Mouse (Mus musculus) cerebellum, adult 9-11 months (tissue): ENCODE measurements around the gene Fcgrt.

Experiments used
- DNase-seq: peaks from one replicate; pipeline ENCODE4 v3.0.0; 2022

The Fcgrt gene

DNA sequence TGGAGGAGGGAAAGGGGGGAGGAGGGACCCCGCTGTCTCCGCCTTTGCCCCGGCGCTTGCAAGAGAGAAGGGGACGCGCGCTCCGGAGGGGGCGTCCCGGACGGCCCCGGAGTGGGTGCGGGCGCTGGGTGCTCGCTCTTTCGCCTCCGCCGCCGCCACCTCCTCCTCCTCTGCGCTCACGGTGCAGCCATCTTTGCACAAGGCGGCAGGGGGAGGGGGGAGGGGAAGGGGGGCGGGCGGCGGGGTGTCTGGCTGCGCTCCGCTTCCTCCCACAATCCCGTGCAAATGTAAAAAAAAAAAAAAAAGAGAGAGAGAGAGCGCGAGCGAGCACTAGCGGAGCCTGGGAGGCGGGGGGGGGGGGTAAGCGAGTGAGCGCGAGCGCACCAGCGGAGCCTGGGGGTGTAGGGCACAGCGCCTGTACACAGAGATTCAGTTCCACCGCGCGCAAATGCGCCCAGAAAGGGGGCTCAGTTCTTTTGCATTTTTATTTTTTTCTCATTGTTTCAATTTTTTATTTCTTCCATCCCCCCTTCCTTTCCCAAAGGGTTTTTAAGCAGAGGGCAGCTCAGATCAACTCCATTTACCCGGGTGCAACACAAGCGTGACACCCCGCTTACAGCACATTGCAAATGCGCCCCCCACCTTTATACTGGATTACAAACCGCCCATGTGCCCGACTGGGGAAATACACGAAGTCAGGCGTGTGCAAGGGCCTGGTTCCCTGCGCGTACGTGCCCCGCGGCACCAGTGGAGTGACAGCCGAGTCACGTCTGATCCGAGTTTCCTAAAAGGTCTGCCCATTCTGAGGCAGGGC lies 50.3 kb downstream of the Fcgrt start:
- DNase-seq, result peak; percentile 87

DNA sequence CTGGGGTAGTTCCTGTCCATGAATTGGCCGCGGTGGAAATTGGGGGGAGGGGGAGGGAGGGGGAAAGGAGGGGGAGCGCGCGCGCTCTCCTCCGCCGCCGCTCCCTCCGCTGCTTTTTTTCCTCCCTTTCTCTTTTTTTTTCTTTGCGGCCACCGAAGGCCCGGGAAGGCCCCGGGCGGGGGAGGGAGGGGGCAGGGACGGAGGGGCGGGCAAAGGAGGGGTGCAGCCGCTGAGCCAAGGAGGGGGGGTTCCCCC lies 50.9 kb downstream of the Fcgrt start, which contains the start of gene Prr12:
Gene Prr12, minus strand, starts transcription at position 20 of the 255 bp plus-strand sequence.
- DNase-seq, result no peak

DNA sequence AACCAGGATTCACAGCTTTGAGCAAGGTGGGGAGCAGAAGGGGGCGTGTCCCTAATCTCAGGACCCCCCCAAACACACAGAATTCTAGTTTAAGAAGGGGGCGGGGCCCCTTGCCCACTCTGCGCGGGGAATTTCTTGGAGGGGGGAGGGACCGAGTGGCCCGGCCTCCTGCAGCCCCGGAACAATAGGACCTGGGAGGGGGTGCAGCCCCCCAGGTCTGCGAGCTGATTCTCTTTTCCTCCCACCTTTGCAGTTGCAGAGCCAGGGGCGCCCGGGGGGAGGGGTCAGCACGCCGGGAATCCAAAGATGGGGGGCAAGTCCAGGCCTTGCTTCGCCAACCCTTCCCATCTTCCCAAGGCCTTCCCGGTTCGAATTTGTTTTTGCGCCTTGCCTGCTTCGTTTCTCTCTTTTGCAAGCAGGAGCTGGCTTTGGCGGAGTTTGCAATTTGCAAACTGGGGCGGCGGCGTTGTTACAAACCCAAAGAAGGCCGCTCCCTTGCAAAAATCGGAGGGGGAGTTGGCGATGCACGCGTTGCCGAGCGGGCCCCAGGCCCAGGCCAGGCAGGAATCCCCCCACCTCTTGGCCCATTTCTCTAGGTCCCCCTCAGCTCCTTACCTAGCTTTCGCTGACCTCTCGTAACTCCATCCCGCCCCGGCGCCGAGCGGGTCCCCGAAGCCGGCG lies 51.3 kb downstream of the Fcgrt start:
- DNase-seq, result peak; percentile 84

DNA sequence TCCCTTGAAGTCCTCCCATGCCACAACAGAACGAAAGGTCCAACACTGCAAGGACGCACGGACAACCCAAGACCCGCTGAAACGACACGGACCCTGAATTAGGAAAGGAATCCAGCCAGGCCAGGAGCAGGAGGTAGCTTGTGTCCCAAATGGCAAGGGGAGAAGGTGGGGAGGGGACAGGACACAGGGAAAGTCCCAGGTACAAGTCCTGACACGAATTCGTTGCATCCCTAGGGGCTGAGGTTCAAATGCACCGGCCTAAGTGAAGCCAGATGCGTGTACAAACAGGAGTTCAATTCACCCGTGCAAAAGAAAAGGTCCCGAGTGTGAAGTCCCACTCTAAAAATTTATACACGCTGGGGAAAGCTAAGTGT lies 52.1 kb downstream of the Fcgrt start:
- peak; percentile 64 for DNase-seq

DNA sequence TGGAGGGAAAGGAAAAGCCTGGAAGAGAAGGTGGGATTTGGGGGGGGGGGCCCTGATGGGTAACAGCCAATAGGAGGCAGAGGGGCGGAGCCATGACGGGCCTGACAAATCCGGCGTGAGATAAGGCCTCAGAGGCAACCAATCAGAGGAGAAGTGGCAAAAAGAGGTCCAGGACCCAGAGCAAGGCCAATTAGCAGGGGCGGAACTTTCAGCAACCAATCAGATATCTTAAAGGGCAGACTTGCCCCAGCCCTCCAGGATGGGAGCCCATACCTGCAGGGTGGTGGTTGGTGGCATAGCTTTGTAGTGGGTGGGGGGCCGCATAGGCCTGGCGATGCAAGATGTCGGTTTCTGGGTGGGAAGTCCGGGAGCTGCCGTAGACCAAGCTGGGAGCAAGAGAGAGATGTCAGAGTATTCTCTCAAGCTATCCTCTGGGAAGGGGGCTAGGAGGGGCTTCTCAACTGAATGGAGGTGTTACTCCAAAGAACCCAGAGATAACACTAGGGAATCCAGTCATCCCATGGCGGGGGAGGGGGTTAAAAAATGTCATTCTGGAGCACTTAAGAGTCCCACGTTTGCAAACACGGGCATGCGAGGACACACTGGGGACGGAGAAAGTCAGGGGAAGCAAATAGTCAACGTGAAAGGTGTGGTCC lies 52.6 kb downstream of the Fcgrt start:
- peak; percentile 88 for DNase-seq

DNA sequence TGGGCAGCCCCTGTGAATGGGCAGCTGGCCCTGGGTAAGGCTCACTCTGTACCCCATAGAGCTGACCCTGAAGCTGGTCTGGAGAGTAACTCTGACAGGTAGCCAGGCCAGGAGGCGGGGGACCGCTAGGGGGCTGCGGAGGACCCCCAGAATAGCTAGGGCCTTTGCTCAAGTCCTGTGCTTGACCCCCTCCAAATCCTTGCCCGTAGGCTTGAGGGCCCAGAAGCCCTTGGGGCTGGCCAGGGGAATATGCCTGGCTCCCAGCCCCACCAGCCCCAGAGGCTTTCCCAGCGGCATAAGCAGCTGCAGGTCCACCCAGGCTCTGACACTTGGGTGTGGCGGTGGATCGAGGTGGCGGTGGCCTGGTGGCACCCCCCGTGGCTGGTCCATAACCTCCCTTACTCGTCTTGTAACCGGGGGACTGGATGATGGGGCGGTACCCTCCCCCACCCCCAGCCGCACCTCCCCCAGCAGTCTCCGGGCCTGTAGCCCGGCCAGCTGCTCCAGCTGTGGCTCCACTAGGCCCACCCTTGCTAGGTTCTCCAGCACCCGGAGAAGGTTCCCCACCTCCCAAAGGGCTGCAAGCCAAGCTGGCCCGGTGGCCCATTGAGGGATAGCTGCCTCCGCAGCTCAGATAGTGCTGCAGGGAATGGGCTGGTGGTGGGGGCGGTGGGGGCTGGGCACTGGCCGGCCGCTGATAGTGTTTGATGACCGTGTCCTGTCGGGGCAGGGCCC lies 54.6 kb downstream of the Fcgrt start:
- DNase-seq, result peak; percentile 61

DNA sequence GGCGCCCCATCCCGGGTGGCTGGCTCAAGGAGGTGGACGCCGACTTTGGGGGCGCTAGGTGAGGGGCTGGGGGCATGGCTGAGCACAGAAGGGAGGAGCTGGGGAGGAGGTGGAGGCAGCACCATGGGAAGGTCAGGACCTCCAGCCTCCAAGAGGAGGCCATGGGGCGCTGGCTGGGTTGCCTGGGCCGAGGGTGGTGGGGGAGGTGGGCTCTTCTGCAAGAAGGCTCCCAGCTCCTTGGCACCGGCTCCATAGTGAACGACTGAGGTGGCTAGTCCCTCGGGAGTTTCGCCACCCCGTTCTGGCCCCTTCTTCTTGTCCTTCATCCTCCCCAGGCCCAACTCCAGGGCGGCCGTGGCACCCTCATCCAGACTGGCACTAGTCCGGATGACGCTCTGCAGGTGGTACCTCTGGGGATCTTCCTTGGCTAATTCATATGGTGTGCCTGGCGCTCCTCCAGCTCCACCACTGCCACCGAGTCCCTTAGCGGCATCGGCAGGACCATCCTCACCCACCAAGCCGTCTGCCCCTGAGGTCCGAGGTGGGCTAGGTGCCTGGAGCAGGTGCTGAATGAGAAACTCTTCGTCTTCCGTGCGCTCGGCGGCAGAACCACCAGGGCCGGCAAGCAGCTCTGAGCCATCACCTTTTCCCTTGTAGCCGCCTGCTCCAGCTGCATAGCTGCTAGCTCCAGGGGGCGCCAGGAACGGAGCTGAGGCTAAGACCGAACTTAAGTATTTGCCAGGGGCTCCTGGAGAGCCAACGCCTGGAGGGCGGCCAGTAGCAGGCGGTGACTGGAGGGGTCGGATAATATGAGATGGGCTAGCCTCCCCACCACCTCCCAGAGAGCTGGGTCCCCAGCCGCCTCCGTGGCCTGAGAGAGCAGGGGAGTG lies 55.4 kb downstream of the Fcgrt start:
- DNase-seq, result peak; percentile 61

DNA sequence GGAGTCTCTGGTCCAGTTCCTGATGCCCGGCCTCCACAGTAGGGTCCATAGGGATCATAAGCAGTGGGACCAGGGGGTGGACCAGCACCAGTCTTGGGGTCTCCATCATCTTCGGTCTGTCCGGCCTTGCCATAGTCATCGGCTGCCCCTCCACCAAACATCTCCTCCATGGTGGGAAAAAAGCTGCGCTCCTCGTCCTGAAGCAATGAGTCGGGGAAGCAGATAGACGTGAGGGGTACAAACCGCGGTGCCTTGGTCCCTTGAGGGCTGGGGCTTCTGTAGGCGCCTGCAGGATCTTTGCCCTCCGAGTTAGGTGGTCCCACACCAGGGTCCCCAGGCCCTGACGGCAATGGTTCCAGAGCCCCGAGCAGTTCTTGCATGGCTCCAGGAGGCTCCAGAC lies 56.2 kb downstream of the Fcgrt start:
- DNase-seq, result peak; percentile 37

DNA sequence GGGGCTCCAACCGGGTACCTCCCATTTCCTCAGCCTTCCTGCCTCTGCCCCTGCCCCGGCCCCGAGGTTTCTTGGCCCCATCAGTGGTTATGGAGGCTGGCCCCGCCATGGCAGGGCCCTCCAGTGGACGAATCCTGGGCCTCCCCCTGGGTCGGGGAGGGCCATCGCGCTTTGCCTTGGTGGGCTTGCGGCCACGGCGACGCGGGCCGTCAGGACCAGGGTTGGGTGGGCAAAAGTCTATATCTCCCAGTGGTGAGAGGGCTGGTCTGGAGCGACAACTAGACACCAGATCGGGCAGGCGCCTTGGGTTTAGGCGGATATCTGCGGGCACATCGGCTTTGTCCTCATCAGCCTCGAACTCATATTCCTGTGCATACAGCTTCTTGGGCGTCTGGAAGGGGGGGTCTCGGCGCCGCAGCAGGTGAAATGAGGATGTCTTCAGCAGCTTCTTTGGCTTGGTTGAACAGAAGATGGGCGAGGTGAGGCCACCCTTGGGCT lies 56.7 kb downstream of the Fcgrt start:
- no peak for DNase-seq

DNA sequence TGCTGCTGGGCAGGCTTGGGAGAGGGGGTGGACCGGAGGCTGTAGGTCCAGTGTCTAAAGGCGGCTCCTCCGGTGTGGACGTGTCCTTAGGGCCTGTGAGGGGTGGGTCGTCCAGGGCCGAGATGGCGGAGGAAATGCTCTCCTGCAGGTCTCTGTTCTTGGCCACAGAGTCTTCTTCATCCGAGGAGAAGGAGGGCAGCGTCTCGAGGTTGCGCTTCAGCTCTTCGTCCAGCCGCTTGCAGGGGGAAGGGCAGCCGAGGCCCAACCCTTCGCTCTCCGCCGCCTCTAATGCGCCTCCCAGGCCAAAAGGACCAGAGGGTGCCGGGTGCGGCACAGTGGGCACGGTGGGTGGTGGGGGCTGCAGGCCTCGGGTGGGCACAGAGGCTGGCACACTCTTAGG lies 57.9 kb downstream of the Fcgrt start:
- no peak for DNase-seq

DNA sequence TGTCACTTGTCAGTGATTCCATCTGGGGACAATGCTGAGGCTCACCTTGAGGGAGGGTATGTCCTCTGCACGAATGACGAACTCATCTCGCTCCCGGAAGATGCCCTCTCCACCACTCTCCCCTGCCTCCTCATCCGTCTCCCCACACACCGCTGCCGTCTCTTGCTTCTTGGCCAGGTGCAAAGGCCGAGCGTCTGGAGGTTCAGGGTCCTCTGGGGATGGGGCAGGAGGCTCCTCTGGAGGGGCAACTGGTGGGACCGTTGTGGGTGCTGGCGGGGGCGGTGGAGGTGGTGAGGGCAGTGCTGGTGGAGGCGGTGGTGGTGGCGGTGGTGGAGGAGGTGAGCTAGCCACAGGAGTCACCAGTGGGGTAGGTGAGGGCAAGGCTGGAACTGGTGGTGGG lies 60.3 kb downstream of the Fcgrt start:
- no peak for DNase-seq
